Mouse (Mus musculus): ENCODE measurements around the gene Jph2.

DNA sequence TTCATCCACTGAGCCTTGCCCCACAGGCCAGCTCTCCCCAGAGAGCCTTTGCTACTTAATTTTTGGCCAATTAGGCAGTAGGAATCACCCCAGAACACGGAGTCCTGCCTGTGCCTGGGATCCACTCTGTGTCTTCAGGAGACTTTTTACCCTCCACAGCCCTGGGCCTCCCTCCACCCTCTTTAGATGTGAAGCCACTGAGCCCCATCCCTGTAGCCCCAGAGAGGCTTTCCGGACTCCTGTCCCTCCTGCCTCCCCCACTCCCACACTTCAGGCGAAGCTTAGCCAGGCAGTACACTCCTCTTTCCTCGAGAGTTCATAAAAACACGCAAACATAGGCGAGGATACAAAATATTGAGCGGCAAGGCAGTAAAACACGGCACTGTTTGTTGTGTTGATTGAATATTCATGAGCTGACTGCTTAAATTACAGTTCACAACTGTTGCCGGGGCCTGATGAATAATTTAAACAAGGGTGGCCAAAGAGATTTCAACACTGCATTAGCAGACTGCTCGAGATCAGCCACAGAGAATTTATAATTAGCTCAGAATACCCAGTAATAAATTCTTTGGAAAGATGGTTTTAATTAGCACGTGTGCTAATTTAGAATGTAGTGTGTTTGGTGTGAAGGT is 100.7 kb downstream of the Jph2 start:
- no peak for TF ChIP-seq GATA1 (IDR thresholded peaks at IDR 0.05; ENCODE audit: low read length)
- no peak for TF ChIP-seq TAL1 (IDR thresholded peaks at IDR 0.05; ENCODE audit: low read length)

All from erythroblast, embryonic 14.5 days (primary cell).